Mouse (Mus musculus): ENCODE data around the gene Dync1h1. TPM values are rescaled to one million over a fixed set of nuclear protein-coding genes. Genes with fewer than 3 reads are reported as not detected.
A peak's percentile ranks its signal among the peaks of the same experiment; 100 is the strongest.

Dync1h1 gene
- polyA plus RNA-seq, 1 experiment from 2014 or later = 13.5 TPM

DNA sequence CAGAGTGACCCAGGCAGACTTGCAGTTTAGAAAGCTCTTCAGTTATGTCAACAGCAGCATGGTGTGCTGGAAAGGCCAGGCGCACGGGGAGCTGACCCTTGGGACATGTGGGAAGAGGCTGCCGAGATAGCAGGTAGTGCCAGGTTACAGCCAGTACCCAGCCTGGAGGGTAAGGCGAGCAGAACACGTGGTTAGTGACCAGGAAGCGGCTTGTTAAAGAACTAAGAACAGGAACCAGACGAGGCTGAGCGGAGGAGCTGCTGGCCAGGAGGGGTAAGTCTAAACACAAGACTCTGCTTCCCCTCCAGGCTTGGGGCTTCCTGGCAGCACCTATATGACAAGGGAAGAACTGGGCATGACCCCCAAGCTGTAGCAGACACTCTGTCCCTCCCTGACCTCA, 27.6 kb upstream of the Dync1h1 start:
- DNase-seq (no peak), ATAC-seq (ENCODE audit: low read depth) (no peak)
- Histone ChIP-seq H3K9ac (no peak overlapping the region), H3K4me1 (replicated peaks) (no peaks in the 10 kb centered on the region), H3K9me3 (replicated peaks) (no peaks in the 10 kb centered on the region), H3K36me3 (peaks cover 50% of the 10 kb centered on the region), H3K27ac (no peak overlapping the region), H3K4me3 (replicated peaks) (no peak overlapping the region), H3K27me3 (no peaks in the 10 kb centered on the region), H3K4me2 (no peak overlapping the region)
- 67% methylated on average over 8 of the region's 8 CpGs for WGBS (ENCODE audit: insufficient replicate concordance)

GRCm38 (mm10) chr12:110575926-110576325, 25.3 kb upstream of the Dync1h1 start:
- DNase-seq (no peak), ATAC-seq (ENCODE audit: low read depth) (no peak)
- Histone ChIP-seq H3K4me3 (replicated peaks) (no peak overlapping the region), H3K4me2 (no peak overlapping the region), H3K36me3 (peaks cover 39% of the 10 kb centered on the region), H3K9ac (no peak overlapping the region), H3K9me3 (replicated peaks) (no peaks in the 10 kb centered on the region), H3K4me1 (replicated peaks) (no peaks in the 10 kb centered on the region), H3K27me3 (no peaks in the 10 kb centered on the region), H3K27ac (no peak overlapping the region)
- WGBS (ENCODE audit: insufficient replicate concordance) = 74% methylated on average over 4 of the region's 4 CpGs

GRCm38 (mm10) chr12:110578333-110578732, 22.9 kb upstream of the Dync1h1 start:
- ATAC-seq (ENCODE audit: low read depth) (no peak), DNase-seq (no peak)
- WGBS (ENCODE audit: insufficient replicate concordance) = 80% methylated on average over 9 of the region's 9 CpGs
- Histone ChIP-seq H3K9ac (no peak overlapping the region), H3K9me3 (replicated peaks) (no peaks in the 10 kb centered on the region), H3K4me3 (replicated peaks) (no peak overlapping the region), H3K4me2 (no peak overlapping the region), H3K4me1 (replicated peaks) (no peaks in the 10 kb centered on the region), H3K36me3 (peaks cover 27% of the 10 kb centered on the region), H3K27me3 (no peaks in the 10 kb centered on the region), H3K27ac (no peak overlapping the region)

DNA sequence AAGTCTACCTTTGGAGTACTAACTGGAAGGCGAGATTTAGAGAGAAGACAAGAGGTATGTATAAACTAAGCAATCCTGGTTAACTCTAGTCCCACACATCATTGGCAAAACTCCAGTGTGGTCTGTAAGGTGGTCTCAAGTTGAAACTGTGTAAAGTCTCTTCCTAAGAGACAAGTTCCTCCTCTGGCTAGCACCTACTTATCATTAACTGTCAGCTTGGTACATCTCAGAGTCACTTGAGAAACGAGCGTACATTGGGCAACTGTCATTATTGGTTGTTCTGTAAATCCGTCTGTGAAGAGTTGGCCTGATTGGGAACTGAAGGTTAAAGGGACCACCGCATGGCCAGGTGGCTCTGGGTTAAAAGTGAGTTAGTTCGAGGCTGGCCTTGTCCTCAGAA, 12.6 kb upstream of the Dync1h1 start:
- DNase-seq = no peak
- no peak for ATAC-seq (ENCODE audit: low read depth)
- Histone ChIP-seq H3K4me2 (no peak overlapping the region), H3K27ac (no peak overlapping the region), H3K4me1 (replicated peaks) (peaks cover 31% of the 10 kb centered on the region), H3K9ac (no peak overlapping the region), H3K9me3 (replicated peaks) (no peaks in the 10 kb centered on the region), H3K36me3 (no peaks in the 10 kb centered on the region), H3K27me3 (no peaks in the 10 kb centered on the region), H3K4me3 (replicated peaks) (no peak overlapping the region)
- 38% methylated on average over 6 of the region's 6 CpGs for WGBS (ENCODE audit: insufficient replicate concordance)

- ATAC-seq (ENCODE audit: low read depth) = peak; percentile 13; the same call in 1 of the 2 replicates
- Histone ChIP-seq H3K9me3 (replicated peaks) (no peaks in the 10 kb centered on the region), H3K4me2 (peak overlapping the region; percentile 79), H3K4me1 (replicated peaks) (peaks cover 31% of the 10 kb centered on the region), H3K36me3 (no peaks in the 10 kb centered on the region), H3K9ac (peak overlapping the region; percentile 83), H3K4me3 (replicated peaks) (peak overlapping the region; percentile 77), H3K27me3 (no peaks in the 10 kb centered on the region), H3K27ac (peak overlapping the region; percentile 77)
- DNase-seq = no peak
- WGBS (ENCODE audit: insufficient replicate concordance) = 1% methylated on average over 15 of the region's 15 CpGs
Observed at GRCm38 (mm10) chr12:110590804-110591259, 10.4 kb upstream of the Dync1h1 start.

- under 1% methylated on average over 56 of the region's 56 CpGs for WGBS (ENCODE audit: insufficient replicate concordance)
- peak; percentile 92 for ATAC-seq (ENCODE audit: low read depth)
Observed at GRCm38 (mm10) chr12:110591260-110591883, 9.9 kb upstream of the Dync1h1 start.

GRCm38 (mm10) chr12:110598527-110598926, 2.7 kb upstream of the Dync1h1 start:
- Histone ChIP-seq H3K9ac (no peak overlapping the region), H3K4me1 (replicated peaks) (peaks cover 28% of the 10 kb centered on the region), H3K27ac (no peak overlapping the region), H3K36me3 (no peaks in the 10 kb centered on the region), H3K9me3 (replicated peaks) (no peaks in the 10 kb centered on the region), H3K27me3 (0 out of 2 replicates have a peak, but pooled peaks cover 7% of the 10 kb centered on the region), H3K4me3 (replicated peaks) (no peak overlapping the region), H3K4me2 (no peak overlapping the region)
- WGBS (ENCODE audit: insufficient replicate concordance) = 6% methylated on average over 7 of the region's 7 CpGs
- DNase-seq = peak; percentile 42
- no peak for ATAC-seq (ENCODE audit: low read depth)

More at GRCm38 (mm10) chr12:110591260-110591883, 9.9 kb upstream of the Dync1h1 start:
- H3K27me3 ChIP-seq = no peaks in the 10 kb centered on the region
- peak overlapping the region; percentile 77 for H3K4me3 ChIP-seq (replicated peaks)
- peak overlapping the region; percentile 77 for H3K27ac ChIP-seq
- peak overlapping the region; percentile 79 for H3K4me2 ChIP-seq
- H3K4me1 ChIP-seq (replicated peaks) = peaks cover 31% of the 10 kb centered on the region
- H3K9me3 ChIP-seq (replicated peaks) = no peaks in the 10 kb centered on the region
- no peaks in the 10 kb centered on the region for H3K36me3 ChIP-seq
- H3K9ac ChIP-seq = peak overlapping the region; percentile 83
- DNase-seq = peak; percentile 97

DNA sequence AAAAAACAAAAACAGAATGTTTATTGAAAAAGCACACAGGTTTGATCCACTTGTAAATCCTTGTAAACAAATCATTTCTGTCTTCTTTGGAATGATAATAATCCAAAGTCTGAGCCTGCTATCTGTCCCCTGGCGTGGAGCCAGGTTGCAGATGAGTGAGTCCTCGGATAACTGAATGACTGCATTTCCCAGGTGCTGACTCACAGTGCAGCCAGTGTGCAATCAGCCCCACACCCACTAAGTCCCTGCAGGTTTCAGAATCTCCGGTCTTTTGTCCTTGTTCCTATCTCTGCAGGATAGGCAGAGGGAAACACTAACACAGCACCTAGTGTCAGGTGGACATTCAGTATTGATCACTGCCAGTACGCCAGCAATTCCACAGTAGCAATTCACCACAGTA, 1.5 kb upstream of the Dync1h1 start:
- Histone ChIP-seq H3K36me3 (no peaks in the 10 kb centered on the region), H3K9ac (no peak overlapping the region), H3K4me3 (replicated peaks) (no peak overlapping the region), H3K27ac (no peak overlapping the region), H3K4me1 (replicated peaks) (peaks cover 34% of the 10 kb centered on the region), H3K4me2 (no peak overlapping the region), H3K9me3 (replicated peaks) (no peaks in the 10 kb centered on the region), H3K27me3 (0 out of 2 replicates have a peak, but pooled peaks cover 7% of the 10 kb centered on the region)
- WGBS (ENCODE audit: insufficient replicate concordance) = 48% methylated on average over 4 of the region's 4 CpGs
- no peak for ATAC-seq (ENCODE audit: low read depth)
- DNase-seq = no peak

- Histone ChIP-seq H3K9ac (peak overlapping the region; percentile 44), H3K36me3 (no peaks in the 10 kb centered on the region), H3K4me3 (replicated peaks) (peak overlapping the region; percentile 98), H3K9me3 (replicated peaks) (no peaks in the 10 kb centered on the region), H3K4me2 (peak overlapping the region; percentile 87), H3K27ac (no peak overlapping the region), H3K27me3 (0 out of 2 replicates have a peak, but pooled peaks cover 7% of the 10 kb centered on the region), H3K4me1 (replicated peaks) (peaks cover 35% of the 10 kb centered on the region)
- DNase-seq (no peak), ATAC-seq (ENCODE audit: low read depth) (no peak)
- 50% methylated on average over 13 of the region's 13 CpGs for WGBS (ENCODE audit: insufficient replicate concordance)
Observed at GRCm38 (mm10) chr12:110600225-110600991, 844 bp upstream of the Dync1h1 start.

- no peak overlapping the region for H3K9ac ChIP-seq
- H3K4me1 ChIP-seq (replicated peaks) = peaks cover 38% of the 10 kb centered on the region
- no peaks in the 10 kb centered on the region for H3K9me3 ChIP-seq (replicated peaks)
- DNase-seq = no peak
- no peaks in the 10 kb centered on the region for H3K36me3 ChIP-seq
- H3K4me3 ChIP-seq (replicated peaks) = no peak overlapping the region
- no peak overlapping the region for H3K4me2 ChIP-seq
- H3K27me3 ChIP-seq = no peaks in the 10 kb centered on the region
- H3K27ac ChIP-seq = no peak overlapping the region
- 56% methylated on average over 3 of the region's 3 CpGs for WGBS (ENCODE audit: insufficient replicate concordance)
- no peak for ATAC-seq (ENCODE audit: low read depth)
Observed at GRCm38 (mm10) chr12:110606161-110606560, 4.9 kb downstream of the Dync1h1 start.

DNA sequence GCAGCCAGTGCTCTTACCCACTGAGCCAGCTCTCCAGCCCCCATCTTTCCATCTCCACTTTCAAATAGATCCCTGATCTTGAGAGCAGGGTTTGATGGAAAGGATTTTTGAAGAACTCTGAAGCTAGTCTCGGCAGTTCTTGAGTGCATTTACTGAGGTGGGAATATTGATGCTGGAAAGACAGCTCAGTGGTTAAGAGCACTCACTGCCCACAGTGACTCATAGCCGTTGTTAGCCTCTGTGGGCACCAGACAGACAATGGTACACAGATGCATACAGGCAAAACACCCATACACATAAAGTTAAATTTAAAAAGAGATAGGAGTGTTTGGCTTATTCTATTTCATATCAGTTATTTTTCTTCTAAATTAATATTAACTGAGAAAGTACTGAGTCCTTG, 5.4 kb downstream of the Dync1h1 start:
- H3K9ac ChIP-seq = no peak overlapping the region
- 0 out of 2 replicates have a peak, but pooled peaks cover 1% of the 10 kb centered on the region for H3K36me3 ChIP-seq
- H3K9me3 ChIP-seq (replicated peaks) = no peaks in the 10 kb centered on the region
- peaks cover 38% of the 10 kb centered on the region for H3K4me1 ChIP-seq (replicated peaks)
- H3K4me3 ChIP-seq (replicated peaks) = no peak overlapping the region
- H3K27me3 ChIP-seq = no peaks in the 10 kb centered on the region
- ATAC-seq (ENCODE audit: low read depth) = no peak
- H3K27ac ChIP-seq = no peak overlapping the region
- no peak overlapping the region for H3K4me2 ChIP-seq
- WGBS (ENCODE audit: insufficient replicate concordance) = 79% methylated on average over 2 of the region's 2 CpGs
- DNase-seq = no peak
